Mouse (Mus musculus): ENCODE data around the gene Krtap4-1.

DNA sequence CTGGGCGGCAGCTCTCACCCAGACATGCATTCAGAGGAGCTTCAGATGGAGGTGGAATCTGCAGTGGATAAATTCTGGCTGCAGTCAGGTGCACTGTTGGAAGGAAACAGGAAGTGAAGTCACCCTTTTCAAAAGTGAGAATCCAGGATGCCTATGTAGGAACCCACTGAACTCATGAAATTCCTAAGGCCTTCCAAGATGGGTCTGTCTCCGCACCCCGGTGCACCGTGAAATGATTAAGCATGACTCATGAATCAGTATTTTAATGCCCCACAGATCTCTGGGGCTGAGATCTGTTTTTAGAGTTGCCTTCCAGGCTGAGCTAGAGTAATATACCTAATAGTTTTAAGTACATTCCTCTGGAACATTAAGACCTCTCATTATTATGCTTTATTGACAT lies 31.2 kb upstream of the Krtap4-1 start:
- no peak for TF ChIP-seq EP300 (optimal IDR thresholded peaks at IDR 0.05)
- no peak for TF ChIP-seq CTCF (IDR thresholded peaks at IDR 0.05; ENCODE audit: low read depth)

All from stomach, postnatal 0 days (tissue).